Mouse (Mus musculus) mouse embryonic stem cell (cell line): ENCODE data around the gene Tas1r2.

ENCODE experiments used
- in situ Hi-C, 2 experiments: fragments of 300-500 bp; cut with MboI; formaldehyde crosslinking; loops; 1 replicate in 1 of 2; 3 replicates in 1 of 2; pipeline ENCODE4 v1.14.3; 2019 to 2020; ENCODE audit warnings: low sequenced_read_pairs in 2 of 2, low pct_unique_long_range_greater_than_20kb in 1 of 2, mixed read lengths in 1 of 2; ENCODE audit not compliant: unreplicated experiment in 1 of 2

Tas1r2 gene

DNA sequence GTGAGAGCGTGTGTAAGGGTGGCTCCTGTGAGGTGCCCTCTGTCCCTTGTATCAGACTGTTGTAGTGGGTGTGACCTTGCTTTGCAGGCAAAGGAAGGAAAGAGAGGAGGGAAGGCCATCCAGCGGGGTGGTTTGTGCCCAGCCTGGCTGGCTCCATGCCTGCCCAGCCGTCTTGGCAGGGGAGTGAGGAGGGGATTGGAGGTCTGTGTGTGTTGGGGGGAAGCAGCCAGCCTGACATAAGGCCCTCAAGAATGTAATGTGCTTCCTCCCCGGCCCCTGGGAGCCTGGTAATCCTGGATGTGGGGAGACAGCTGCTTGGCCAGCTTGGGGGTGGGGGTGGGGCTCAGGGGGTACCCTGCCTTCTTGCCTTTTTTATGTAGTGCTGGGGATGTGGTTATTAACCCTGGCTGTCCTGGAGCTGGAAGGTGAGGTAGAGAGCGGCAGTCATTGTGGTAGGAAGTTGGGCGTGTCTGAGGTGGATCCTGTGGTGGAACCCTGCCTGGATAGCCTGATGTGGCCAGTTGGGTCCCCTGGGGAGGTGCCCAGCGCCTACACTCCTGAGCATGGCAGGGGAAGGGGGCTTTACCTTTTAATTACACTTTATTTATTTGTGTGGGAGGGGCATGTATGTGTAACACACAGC lies 36.4 kb downstream of the Tas1r2 start:
- in situ Hi-C loops, result loop anchor here in 1 of 2 experiments (10.0 kb wide), 1 partner anchor 175 kb away; no protein-coding TSS in a partner anchor

DNA sequence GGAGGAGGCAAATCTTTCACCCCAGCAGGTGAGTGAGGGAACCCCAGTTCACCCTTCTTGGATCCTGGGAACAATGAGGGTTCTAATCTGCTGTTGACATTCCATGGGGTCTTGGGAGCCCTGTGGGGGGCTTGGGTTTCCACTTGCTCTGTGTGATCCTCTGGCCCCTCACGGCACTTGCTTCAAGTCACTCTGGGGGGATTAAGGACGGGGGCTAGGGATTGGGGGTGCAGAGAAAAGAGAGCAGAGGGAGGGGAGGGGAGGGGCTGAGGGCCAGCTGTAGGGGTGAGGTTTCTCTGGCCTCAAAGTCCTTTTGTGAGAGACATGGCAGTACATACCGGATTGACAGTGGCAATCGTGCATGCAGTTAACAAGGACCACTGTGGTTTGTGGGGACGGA lies 40.0 kb downstream of the Tas1r2 start:
- in situ Hi-C loops, result loop anchor here in 1 of 2 experiments (10.0 kb wide), 1 partner anchor 171 kb away; no protein-coding TSS in a partner anchor

DNA sequence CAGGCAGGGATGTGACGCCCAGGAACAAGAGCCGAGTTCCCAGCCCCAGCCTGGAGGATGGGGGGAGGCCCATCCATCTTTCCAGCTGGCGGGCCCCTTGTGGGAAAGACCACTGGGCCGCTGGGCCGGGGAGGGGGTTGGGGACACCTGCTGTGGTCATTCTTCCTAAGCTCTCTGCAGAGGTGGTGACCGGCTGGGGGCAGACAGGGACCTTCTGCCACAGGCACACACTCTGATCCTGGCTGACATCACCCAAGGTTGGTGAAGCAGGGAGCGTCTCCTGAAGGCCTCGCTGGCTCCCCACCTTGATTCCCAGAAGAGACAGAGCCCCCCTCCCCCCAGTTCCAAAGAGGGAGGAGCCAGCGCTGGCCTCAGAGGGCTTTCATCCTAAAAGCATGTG lies 44.4 kb downstream of the Tas1r2 start:
- in situ Hi-C loops, result loop anchor here in 1 of 2 experiments (10.0 kb wide), 1 partner anchor 167 kb away; no protein-coding TSS in a partner anchor

DNA sequence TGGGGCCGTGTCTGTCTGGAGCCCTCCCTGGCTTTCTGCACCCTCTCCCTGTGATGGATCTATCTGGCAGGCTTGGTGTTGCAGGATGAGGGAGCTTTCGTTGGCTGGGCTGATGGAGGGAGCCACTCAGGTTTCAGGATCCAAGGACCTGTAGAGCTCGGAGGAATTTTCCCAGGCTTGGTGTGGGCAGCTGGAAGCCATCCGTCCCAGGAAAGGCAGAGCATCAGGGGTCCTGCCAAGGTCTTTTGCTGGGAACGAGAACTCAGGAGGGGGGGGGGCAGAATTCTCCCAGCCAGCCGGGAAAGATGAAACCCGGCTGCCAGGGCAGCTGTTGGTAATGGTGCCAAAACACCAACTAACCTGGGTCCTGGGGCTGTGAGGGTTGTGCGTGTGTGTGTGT lies 45.3 kb downstream of the Tas1r2 start:
- in situ Hi-C loops, result loop anchor here in 1 of 2 experiments (10.0 kb wide), 1 partner anchor 166 kb away; no protein-coding TSS in a partner anchor

DNA sequence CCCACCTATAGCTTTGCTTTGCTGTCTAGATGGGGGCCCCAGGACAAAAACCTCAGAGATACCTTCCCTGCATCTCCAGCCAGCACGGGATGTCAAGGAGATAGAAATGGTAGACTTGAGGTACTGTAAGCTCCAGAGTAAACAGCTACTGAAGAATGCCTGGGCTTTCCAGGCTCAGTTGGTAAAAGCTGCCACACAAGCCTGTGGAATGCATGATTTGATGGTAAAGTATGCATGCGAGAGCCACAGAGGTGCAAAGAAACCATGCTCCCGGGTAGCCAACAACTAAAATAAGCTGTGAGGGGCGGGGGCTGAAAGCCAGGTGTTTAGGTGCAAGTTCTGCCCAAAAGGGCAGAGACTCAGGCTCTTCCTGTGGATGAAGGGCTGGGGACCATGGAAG lies 49.6 kb downstream of the Tas1r2 start:
- in situ Hi-C loops, result no loop called here

DNA sequence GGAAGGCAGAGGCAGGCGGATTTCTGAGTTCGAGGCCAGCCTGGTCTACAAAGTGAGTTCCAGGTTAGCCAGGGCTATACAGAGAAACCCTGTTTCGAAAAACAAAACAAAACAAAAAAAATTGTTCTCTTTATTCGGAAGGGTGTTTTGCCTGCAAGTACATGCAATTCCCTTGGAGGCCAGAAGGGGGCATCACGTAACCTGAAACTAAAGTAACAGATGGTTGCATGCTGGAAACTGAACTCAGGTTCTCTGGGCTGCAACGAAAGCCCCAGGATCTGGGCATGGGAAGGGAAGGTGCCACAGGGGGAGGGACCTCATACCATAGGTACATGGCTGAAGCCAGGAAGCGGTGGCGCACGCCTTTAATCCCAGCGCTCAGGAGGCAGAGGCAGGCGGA lies 50.1 kb downstream of the Tas1r2 start:
- in situ Hi-C loops, result no loop called here

DNA sequence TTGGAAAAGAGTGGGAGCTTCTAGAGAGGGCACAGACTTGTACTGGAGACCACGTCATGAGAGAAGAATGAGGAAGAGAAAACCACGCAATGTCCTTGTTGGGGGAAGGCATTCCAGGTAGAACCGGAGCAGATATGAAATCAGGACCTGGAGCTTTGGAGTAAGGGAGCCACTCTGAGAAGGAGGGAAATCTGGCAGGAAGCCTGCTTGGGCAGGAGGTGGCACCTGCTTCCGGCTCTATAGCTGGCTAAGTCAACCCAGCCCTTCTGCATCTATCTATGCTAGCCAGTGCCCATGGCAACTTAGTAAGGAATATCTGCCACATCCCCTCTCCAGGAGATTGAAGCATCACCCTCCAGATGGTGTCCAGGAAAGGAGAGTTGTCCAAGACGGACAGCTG lies 52.6 kb downstream of the Tas1r2 start:
- in situ Hi-C loops, result loop anchor here in 1 of 2 experiments (5.0 kb wide), 1 partner anchor 151 kb away; no protein-coding TSS in a partner anchor

DNA sequence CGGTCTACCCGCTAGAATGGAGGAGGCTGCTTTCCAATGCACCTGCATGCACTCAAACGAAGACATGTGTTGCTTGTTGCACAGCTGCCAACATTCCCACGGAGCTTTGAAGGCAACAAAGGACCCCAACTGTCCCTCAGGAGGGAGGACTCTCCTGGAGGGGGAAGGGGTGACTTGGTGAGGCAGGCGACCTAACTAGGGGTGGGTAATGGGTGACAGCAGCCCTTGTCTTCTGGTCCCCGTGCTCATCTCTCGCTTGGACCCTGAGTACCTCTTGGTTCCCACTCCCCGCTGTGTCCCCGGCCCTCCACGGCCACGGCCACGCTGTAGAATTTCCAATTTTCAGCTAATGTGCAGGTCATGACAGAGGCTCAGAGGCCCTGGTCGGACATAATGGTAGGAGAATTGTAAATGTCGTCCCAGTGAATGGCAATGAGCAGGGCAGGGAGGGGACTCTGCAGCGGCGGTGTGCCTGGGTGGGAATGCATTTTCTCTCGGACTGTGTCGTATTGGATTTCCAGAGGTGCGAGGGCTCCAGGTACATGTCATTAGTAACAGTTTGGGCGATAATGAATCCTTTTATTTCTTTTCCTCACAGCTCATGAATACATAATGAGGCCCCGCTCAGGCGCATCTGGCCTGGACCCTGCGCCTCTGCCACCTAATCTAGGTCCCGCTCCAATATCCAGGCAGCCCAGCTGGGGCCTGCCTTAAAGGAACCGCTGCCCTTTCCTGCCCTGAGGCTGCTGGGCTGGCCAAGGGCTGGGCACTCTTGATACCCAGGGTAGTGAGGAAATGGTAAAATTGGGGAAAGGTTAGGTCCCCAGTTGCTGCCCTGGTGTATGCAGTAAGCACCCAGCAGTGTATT lies 57.4 kb downstream of the Tas1r2 start:
- in situ Hi-C loops, result no loop called here

DNA sequence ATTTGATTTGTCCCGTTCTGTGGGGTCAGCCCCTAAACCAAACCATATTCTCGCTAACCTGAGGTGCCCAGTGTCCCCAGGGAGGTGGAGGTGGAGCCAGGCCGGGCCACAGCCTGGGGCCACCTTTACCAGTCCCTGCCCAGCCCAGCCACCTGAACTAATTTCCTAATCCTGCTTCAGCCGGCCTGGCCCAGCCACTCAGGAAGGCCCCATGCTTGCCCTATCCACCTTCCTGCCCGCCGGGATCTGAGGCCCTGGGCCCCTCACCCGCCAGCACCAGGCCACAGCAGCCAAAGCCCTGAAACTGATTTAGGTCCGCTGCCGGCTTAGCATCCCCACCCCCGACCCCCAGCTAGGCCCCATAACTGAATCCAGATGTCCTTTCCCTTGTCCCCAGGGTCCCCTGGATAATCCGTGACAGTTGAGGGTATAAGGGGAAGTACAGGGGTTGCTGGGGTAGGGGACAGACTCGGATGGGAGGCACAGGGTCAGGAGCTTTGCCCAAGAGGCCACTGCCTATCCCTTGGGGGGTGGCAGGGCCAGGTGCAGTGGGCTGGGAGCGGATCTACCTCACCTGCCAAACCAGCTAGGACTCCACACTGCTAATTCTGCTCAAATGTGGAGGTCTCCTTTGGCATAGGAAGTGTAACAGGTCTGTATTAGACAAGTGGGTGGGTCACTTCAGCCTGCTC lies 62.0 kb downstream of the Tas1r2 start:
- in situ Hi-C loops, result no loop called here

DNA sequence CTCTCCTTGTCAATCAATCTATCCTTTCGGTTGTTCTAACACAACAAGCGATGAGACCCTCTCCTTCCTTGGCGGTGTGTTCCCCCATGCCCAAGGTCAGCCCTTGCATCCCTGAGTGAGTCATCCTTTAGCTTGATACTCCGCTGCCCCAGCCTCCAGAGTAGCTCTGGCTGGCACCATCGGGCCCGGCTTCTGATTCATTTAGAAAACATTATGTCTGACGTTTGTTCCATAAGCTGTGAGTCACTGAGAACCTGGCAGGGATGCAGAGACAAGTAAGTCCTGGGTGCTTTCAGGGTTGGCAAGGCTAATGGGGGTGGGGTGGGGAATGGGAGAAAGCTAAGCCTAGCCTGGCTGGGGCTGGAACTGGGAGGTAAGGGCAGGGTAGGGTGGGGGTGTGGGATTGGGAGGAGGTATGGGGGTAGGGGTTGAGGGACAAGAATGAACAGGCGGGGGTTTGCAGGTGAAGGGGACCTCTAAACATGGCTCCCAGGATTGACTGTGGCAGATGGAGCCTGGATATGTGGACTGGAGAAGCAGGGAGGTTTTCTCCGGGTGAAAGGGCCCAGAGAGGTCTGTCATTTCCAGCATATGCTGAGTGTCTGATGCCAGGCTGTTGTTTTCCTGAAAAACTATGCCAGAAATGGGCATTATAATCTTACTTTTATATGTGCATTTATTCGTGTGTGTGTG lies 63.3 kb downstream of the Tas1r2 start:
- in situ Hi-C loops, result no loop called here

DNA sequence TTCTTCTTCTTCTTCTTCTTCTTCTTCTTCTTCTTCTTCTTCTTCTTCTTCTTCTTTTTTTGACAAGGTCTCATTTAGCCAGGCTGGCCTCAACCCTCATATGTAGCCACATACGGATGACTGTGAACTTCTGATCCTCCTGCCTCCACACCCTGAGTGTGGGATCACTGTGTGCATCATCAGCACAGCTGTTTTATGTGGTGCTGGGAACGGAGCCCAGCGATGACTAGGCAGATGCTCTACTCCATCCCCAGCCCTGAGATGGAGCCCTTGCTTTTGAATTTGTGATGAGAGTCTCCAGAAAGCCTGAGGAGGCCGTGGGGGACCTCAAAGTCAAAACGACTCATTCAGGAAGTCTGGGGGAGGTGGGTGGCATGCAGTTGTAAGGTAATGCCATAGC lies 65.6 kb downstream of the Tas1r2 start:
- in situ Hi-C loops, result no loop called here
